Mouse (Mus musculus): ENCODE data around the gene Mest. TPM values are rescaled to one million over a fixed set of nuclear protein-coding genes. Genes with fewer than 3 reads are reported as not detected.
A peak's percentile ranks its signal among the peaks of the same experiment; 100 is the strongest.

Mest gene
- polyA plus RNA-seq, 1 experiment from 2014 or later, result 328 TPM

DNA sequence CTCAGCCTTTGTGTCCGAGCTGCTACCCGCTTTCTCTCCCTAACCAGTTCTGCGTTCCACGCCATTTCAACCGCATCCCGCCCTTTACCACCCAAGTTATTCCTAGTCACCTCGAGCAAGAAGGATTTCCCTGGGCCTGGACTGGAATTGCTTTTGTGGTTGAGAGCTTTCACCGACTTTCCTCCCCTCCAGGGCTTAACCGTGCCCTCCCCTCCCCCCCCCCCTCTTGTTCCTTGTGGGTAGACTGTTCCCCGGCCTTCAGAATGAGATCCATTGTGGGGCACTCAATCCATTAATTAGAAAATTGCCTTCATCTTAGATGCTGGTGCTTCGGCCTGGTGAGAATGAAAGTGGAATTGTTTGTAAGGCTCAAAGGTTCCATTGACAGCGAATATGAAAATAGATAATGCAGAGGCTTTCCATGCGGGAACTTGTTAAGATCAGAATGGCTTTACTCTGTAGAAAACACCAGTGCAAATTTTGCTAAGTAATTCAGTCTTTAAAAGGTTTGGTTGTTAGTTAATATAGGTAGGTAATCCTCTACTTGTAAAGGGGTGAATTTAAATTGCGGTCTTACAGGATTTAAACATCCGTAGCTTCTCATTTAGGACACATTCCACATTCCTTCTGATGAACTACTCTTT is 12.5 kb downstream of the Mest start:
- no peaks in the 10 kb centered on the region for H3K36me3 ChIP-seq (ENCODE audit: control insufficient read depth, insufficient read depth)
- H3K27ac ChIP-seq (ENCODE audit: low read length), result peak overlapping the region; percentile 78
- H3K9me3 ChIP-seq (ENCODE audit: control insufficient read depth, low read length), result peaks cover 31% of the 10 kb centered on the region
- H3K27me3 ChIP-seq (replicated peaks; ENCODE audit: control insufficient read depth, insufficient read depth, low read length), result no peaks in the 10 kb centered on the region
- ATAC-seq, result no peak
- H3K4me2 ChIP-seq (ENCODE audit: low read length), result peak overlapping the region; percentile 42
- peak overlapping the region; percentile 2; the same call in 1 of the 2 replicates for H3K4me3 ChIP-seq (replicated peaks; ENCODE audit: low read length)
- WGBS, result 55% methylated on average over 15 of the region's 15 CpGs
- peaks cover 6% of the 10 kb centered on the region for H3K4me1 ChIP-seq (replicated peaks; ENCODE audit: control insufficient read depth, insufficient read depth, low read length)
- peak overlapping the region; percentile 14; the same call in 1 of the 2 replicates for H3K9ac ChIP-seq (replicated peaks; ENCODE audit: low read depth, low read length)

DNA sequence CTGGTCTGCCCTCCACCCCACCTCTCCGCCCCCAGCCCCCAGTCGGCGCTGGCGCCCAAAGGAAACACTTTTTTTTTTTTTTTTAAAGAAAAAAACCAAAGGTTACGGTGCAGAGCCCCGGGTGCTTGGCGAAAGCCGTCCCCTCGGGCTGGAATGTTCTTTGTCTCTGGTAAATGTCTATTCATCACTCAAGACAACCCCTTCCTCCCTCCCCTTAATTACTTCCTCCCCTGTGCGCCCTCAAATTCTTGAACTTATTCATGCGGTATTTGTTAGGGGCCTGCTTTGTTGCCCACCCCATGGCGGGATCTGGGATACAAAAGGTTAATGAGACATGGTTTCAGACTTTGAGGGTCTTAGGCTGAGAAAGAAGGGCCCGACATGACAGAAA is 13.0 kb downstream of the Mest start:
- no peak overlapping the region for H3K9ac ChIP-seq (replicated peaks; ENCODE audit: low read depth, low read length)
- no peaks in the 10 kb centered on the region for H3K27me3 ChIP-seq (replicated peaks; ENCODE audit: control insufficient read depth, insufficient read depth, low read length)
- H3K4me1 ChIP-seq (replicated peaks; ENCODE audit: control insufficient read depth, insufficient read depth, low read length), result peaks cover 6% of the 10 kb centered on the region
- H3K36me3 ChIP-seq (ENCODE audit: control insufficient read depth, insufficient read depth), result no peaks in the 10 kb centered on the region
- no peak for ATAC-seq
- peaks cover 31% of the 10 kb centered on the region for H3K9me3 ChIP-seq (ENCODE audit: control insufficient read depth, low read length)
- no peak overlapping the region for H3K4me3 ChIP-seq (replicated peaks; ENCODE audit: low read length)
- H3K27ac ChIP-seq (ENCODE audit: low read length), result peak overlapping the region; percentile 78
- 50% methylated on average over 13 of the region's 13 CpGs for WGBS
- H3K4me2 ChIP-seq (ENCODE audit: low read length), result peak overlapping the region; percentile 63

DNA sequence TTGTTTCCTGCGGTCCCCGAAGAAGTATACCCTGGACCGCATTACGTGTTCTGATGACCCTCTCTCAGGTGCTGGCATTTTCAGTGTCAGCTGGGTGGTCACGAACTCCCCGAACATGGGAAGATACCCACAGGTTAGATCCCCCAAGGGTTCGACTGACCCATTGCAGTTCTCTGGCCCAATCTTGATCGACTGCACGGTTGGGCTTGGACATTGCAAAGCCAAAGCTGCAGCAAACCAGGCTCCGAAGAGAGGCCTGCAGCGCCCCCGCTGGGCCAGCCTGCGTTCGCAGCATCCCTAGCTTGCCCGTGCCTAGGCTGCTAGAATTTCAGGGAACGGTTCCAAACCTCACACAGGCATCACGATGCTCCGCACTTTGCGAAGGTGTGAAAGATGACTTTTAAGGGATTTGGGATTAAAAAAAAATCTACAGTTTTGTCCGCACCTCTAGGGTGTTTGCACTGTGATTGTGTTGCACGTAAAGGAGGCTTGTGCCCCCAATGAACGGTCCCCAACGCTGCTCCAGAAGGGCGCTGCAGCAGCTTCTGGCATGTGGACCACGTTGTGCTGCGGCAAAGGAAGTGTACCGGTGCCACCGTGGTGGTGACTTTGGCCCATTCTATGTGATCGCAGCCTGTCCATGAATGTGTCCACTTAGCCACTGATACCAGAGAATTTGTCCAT is 13.7 kb downstream of the Mest start:
- Histone ChIP-seq H3K4me3 (replicated peaks; ENCODE audit: low read length) (peak overlapping the region; percentile 62), H3K4me1 (replicated peaks; ENCODE audit: control insufficient read depth, insufficient read depth, low read length) (peaks cover 6% of the 10 kb centered on the region), H3K4me2 (ENCODE audit: low read length) (peak overlapping the region; percentile 63), H3K36me3 (ENCODE audit: control insufficient read depth, insufficient read depth) (no peaks in the 10 kb centered on the region), H3K9me3 (ENCODE audit: control insufficient read depth, low read length) (peaks cover 31% of the 10 kb centered on the region), H3K9ac (replicated peaks; ENCODE audit: low read depth, low read length) (peak overlapping the region; percentile 72), H3K27me3 (replicated peaks; ENCODE audit: control insufficient read depth, insufficient read depth, low read length) (no peaks in the 10 kb centered on the region), H3K27ac (ENCODE audit: low read length) (peak overlapping the region; percentile 78)
- WGBS, result 58% methylated on average over 29 of the region's 29 CpGs
- peak; percentile 79 for ATAC-seq

DNA sequence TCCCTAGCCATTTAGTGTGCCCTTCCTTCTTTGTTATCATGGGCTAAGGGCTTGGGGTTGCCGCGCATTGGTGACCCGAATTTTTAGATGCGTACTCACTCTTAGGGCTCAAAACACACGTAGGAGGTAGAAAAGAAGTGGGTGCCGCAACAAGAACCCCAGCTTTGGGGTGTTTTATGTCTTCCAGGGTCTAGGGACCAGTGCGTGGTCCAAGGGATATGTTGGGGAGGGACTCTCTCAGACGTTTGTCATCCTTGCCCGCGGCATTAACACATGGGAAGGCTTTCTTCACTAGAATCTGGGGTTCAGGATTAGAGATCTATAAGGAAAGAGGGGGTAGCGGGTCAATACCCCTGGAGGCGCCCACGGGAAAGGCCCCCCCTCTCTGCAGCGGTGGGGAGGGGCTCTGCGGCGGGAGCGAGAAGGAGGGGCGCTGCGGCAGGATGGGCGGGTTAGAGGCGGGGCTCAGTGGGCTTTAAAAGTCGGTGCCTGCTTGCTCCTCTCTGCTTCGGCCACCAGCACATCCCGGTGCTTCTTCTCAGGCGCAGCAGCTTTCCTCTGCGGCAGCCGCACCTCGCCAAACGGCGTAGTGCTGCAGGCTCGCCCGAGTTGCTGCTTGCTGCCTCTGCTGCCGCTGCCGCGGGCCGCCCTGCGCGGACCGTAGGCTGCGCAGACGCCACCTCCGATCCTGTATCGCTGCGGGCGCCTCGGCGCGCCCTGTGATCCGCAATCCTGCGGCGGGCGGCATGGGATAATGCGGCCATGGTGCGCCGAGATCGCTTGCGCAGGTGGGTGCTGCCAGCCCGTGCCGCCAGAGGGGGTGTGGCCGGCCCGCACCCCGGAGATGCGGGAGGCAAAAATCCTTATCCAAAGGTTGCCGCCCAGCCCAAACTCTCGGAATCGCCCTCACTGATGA is 14.5 kb downstream of the Mest start:
- peaks cover 31% of the 10 kb centered on the region for H3K9me3 ChIP-seq (ENCODE audit: control insufficient read depth, low read length)
- WGBS, result 46% methylated on average over 61 of the region's 66 CpGs
- peak; percentile 81 for ATAC-seq
- H3K27me3 ChIP-seq (replicated peaks; ENCODE audit: control insufficient read depth, insufficient read depth, low read length), result no peaks in the 10 kb centered on the region
- peak overlapping the region; percentile 78 for H3K27ac ChIP-seq (ENCODE audit: low read length)
- peaks cover 5% of the 10 kb centered on the region for H3K36me3 ChIP-seq (ENCODE audit: control insufficient read depth, insufficient read depth)
- H3K4me2 ChIP-seq (ENCODE audit: low read length), result peak overlapping the region; percentile 63
- H3K4me3 ChIP-seq (replicated peaks; ENCODE audit: low read length), result peak overlapping the region; percentile 62
- H3K4me1 ChIP-seq (replicated peaks; ENCODE audit: control insufficient read depth, insufficient read depth, low read length), result peaks cover 6% of the 10 kb centered on the region
- peak overlapping the region; percentile 72 for H3K9ac ChIP-seq (replicated peaks; ENCODE audit: low read depth, low read length)

DNA sequence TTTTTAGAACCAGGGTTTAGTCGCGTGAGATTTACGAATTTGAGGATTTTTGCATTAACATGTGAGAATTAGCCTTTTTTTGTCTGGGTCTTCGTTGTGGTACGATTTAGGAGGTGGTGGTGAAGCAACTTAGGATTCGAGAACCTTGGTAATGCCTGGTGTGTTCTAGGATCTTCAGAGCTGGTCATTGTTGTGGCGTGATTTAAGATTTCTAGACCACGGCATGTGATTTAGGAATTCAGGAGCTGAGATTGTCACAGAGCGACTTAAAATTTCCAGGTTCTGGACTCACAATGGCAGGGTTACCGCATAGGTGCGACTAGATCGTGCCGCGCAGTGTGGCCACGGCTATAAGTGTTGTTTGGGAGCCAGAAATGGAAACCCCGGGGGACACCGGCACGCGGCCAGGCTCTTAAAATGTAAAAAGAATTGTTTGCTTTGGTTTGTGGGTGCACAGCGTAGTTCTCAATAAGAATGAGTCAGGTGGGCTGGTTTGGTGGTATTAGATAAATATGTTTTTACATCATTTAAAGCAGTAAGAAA is 15.2 kb downstream of the Mest start:
- WGBS, result 49% methylated on average over 20 of the region's 20 CpGs
- peaks cover 11% of the 10 kb centered on the region for H3K36me3 ChIP-seq (ENCODE audit: control insufficient read depth, insufficient read depth)

DNA sequence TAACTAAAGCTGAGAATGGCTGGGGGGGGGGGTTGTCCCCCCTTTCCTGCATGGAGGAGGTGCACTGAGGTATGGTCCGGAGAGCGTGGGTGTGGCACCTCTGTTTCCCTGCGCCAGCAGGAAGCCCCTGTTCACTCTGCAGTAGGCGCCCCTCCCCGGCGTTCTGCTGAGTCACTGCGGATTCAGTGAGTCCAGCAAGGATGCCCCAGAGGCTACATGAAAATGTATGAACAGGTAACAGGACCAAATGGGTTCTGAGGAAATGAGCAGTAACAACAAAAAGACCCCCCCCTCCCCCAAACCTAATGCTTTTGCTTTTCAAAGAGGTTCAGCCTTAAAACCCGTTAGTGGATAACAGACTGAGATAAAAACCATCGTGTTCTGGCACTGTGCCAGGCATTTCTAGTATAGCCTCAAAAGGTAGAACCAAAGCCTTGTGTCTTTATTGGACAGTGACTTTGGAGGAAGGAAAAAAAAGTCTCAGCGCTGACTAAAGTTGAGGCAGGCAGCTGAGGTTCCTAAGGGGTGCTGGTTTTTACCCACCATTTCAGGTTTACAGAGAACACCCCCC is 15.9 kb downstream of the Mest start:
- H3K4me2 ChIP-seq (ENCODE audit: low read length), result peak overlapping the region; percentile 63
- peaks cover 31% of the 10 kb centered on the region for H3K9me3 ChIP-seq (ENCODE audit: control insufficient read depth, low read length)
- peaks cover 14% of the 10 kb centered on the region for H3K36me3 ChIP-seq (ENCODE audit: control insufficient read depth, insufficient read depth)
- H3K27me3 ChIP-seq (replicated peaks; ENCODE audit: control insufficient read depth, insufficient read depth, low read length), result no peaks in the 10 kb centered on the region
- peak overlapping the region; percentile 72 for H3K9ac ChIP-seq (replicated peaks; ENCODE audit: low read depth, low read length)
- 45% methylated on average over 10 of the region's 10 CpGs for WGBS
- H3K4me1 ChIP-seq (replicated peaks; ENCODE audit: control insufficient read depth, insufficient read depth, low read length), result peaks cover 6% of the 10 kb centered on the region
- ATAC-seq, result no peak
- H3K4me3 ChIP-seq (replicated peaks; ENCODE audit: low read length), result peak overlapping the region; percentile 62
- H3K27ac ChIP-seq (ENCODE audit: low read length), result no peak overlapping the region

More for the DNA sequence above, 15.2 kb downstream of the Mest start:
- H3K9ac ChIP-seq (replicated peaks; ENCODE audit: low read depth, low read length), result peak overlapping the region; percentile 72
- no peak for ATAC-seq
- peak overlapping the region; percentile 78 for H3K27ac ChIP-seq (ENCODE audit: low read length)
- H3K9me3 ChIP-seq (ENCODE audit: control insufficient read depth, low read length), result peaks cover 31% of the 10 kb centered on the region
- no peaks in the 10 kb centered on the region for H3K27me3 ChIP-seq (replicated peaks; ENCODE audit: control insufficient read depth, insufficient read depth, low read length)
- peaks cover 6% of the 10 kb centered on the region for H3K4me1 ChIP-seq (replicated peaks; ENCODE audit: control insufficient read depth, insufficient read depth, low read length)
- H3K4me3 ChIP-seq (replicated peaks; ENCODE audit: low read length), result peak overlapping the region; percentile 62
- peak overlapping the region; percentile 63 for H3K4me2 ChIP-seq (ENCODE audit: low read length)

DNA sequence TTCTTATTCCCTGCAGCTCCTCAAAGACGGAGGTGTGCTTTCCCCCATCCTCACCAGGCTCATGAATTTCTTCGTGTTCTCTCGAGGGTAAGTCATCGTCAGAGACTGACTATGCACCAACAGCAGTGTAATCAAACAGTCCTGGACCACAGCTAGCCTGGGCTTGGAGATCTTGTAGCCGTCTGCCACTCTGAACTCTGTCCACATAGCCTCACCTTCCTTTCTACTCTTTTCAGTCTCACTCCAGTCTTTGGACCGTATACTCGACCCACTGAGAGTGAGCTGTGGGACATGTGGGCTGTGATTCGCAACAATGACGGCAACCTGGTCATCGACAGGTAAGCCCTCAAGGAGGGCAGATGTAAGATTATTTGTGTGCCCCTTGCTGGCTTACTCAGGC is 21.5 kb downstream of the Mest start:
- ATAC-seq, result no peak
- 75% methylated on average over 10 of the region's 10 CpGs for WGBS
- H3K9me3 ChIP-seq (ENCODE audit: control insufficient read depth, low read length), result no peaks in the 10 kb centered on the region
- H3K27ac ChIP-seq (ENCODE audit: low read length), result no peak overlapping the region
- H3K4me2 ChIP-seq (ENCODE audit: low read length), result no peak overlapping the region
- H3K4me1 ChIP-seq (replicated peaks; ENCODE audit: control insufficient read depth, insufficient read depth, low read length), result peaks cover 9% of the 10 kb centered on the region
- H3K36me3 ChIP-seq (ENCODE audit: control insufficient read depth, insufficient read depth), result peaks cover 31% of the 10 kb centered on the region
- H3K4me3 ChIP-seq (replicated peaks; ENCODE audit: low read length), result no peak overlapping the region
- H3K9ac ChIP-seq (replicated peaks; ENCODE audit: low read depth, low read length), result no peak overlapping the region
- H3K27me3 ChIP-seq (replicated peaks; ENCODE audit: control insufficient read depth, insufficient read depth, low read length), result no peaks in the 10 kb centered on the region

DNA sequence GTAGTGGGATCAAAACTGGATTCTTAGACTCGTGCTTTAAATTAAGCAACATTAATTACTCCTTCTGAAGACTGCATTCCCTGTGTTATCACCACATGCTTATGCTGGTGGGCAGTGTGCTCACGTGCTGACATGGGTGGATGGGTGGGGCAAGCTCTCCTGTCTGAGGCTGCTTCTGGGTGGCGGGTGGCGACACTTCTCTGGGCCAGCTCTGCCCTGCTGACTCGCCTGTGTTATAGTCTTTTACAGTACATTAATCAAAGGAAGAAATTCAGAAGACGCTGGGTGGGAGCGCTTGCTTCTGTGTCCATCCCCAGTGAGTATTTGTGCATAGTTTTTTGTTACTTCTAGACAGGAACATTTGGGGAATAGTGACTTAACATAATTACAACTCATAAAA is 22.2 kb downstream of the Mest start:
- H3K9me3 ChIP-seq (ENCODE audit: control insufficient read depth, low read length), result no peaks in the 10 kb centered on the region
- no peak overlapping the region for H3K27ac ChIP-seq (ENCODE audit: low read length)
- H3K27me3 ChIP-seq (replicated peaks; ENCODE audit: control insufficient read depth, insufficient read depth, low read length), result no peaks in the 10 kb centered on the region
- no peak overlapping the region for H3K9ac ChIP-seq (replicated peaks; ENCODE audit: low read depth, low read length)
- peaks cover 31% of the 10 kb centered on the region for H3K36me3 ChIP-seq (ENCODE audit: control insufficient read depth, insufficient read depth)
- H3K4me3 ChIP-seq (replicated peaks; ENCODE audit: low read length), result no peak overlapping the region
- no peak overlapping the region for H3K4me2 ChIP-seq (ENCODE audit: low read length)
- peaks cover 9% of the 10 kb centered on the region for H3K4me1 ChIP-seq (replicated peaks; ENCODE audit: control insufficient read depth, insufficient read depth, low read length)
- no peak for ATAC-seq
- whole genome bisulfite sequencing, result 62% methylated on average over 7 of the region's 7 CpGs

Data from forebrain, embryonic 16.5 days (tissue).